ENCODE assay signal across 7 mouse cellular contexts in genomic region chr11:55204159-55204596, GRCm38 (mm10). TPM values are rescaled to one million over a fixed set of nuclear protein-coding genes. Genes with fewer than 3 reads are reported as not detected.
A peak's percentile ranks its signal among the peaks of the same experiment; 100 is the strongest.
DNase-seq lines count a peak whose midpoint lies in the region; ATAC-seq and TF ChIP-seq lines count a peak whose summit lies in the region.

Gene Slc36a1 (plus strand): TSS chr11:55204350.

- no peaks in the 10 kb centered on the region for H3K27me3 ChIP-seq in intestine, postnatal 0 days (replicated peaks; ENCODE audit: control insufficient read depth, insufficient read depth, low read length)
- no peaks in the 10 kb centered on the region; the same call in 1 of the 2 replicates for H3K27me3 ChIP-seq in midbrain, embryonic 12.5 days
- H3K27me3 ChIP-seq in small intestine, adult 2 months (ENCODE audit: control insufficient read depth, insufficient read depth, low read length), result no peaks in the 10 kb centered on the region

- H3K4me3 ChIP-seq in intestine, postnatal 0 days (ENCODE audit: low read depth, low read length), result peak within 1 kb of the TSS; percentile 72
- peak within 1 kb of the TSS; percentile 68 for H3K4me3 ChIP-seq in midbrain, embryonic 12.5 days
- peak within 1 kb of the TSS; percentile 81 for H3K4me3 ChIP-seq in small intestine, adult 2 months (ENCODE audit: low read depth, low read length)

- peak; percentile 84 for ATAC-seq in intestine, postnatal 0 days
- ATAC-seq in midbrain, embryonic 12.5 days (ENCODE audit: low FRiP score, low read depth), result peak; percentile 97

- no peak; the same call in 1 of the 2 replicates for TF ChIP-seq POLR2A in small intestine, adult 2 months (IDR thresholded peaks at IDR 0.05; ENCODE audit: low read depth, low read length)

- no peak within 1 kb of the TSS for H3K27ac ChIP-seq in intestine, postnatal 0 days (ENCODE audit: low read depth, low read length)
- no peak within 1 kb of the TSS for H3K27ac ChIP-seq in midbrain, embryonic 12.5 days (replicated peaks)
- H3K27ac ChIP-seq in small intestine, adult 2 months (ENCODE audit: insufficient read depth, low read depth, low read length), result peak within 1 kb of the TSS; percentile 17; the same call in 1 of the 2 replicates

- peak within 1 kb of the TSS; percentile 62 for H3K9ac ChIP-seq in intestine, postnatal 0 days (ENCODE audit: low read depth, low read length)
- peak within 1 kb of the TSS; percentile 78 for H3K9ac ChIP-seq in midbrain, embryonic 12.5 days (replicated peaks)

- H3K36me3 ChIP-seq in intestine, postnatal 0 days (ENCODE audit: control insufficient read depth, insufficient read depth), result no peaks in the 10 kb centered on the region
- no peaks in the 10 kb centered on the region for H3K36me3 ChIP-seq in midbrain, embryonic 12.5 days
- H3K36me3 ChIP-seq in small intestine, adult 2 months (ENCODE audit: control insufficient read depth, insufficient read depth, low read length), result no peaks in the 10 kb centered on the region

- 0 out of 2 replicates have a peak, but pooled peaks cover 3% of the 10 kb centered on the region for H3K4me1 ChIP-seq in intestine, postnatal 0 days (replicated peaks; ENCODE audit: control insufficient read depth, insufficient read depth, low read length)
- H3K4me1 ChIP-seq in midbrain, embryonic 12.5 days, result peaks cover 6% of the 10 kb centered on the region
- H3K4me1 ChIP-seq in small intestine, adult 2 months (ENCODE audit: control insufficient read depth, insufficient read depth, insufficient read length, low read length), result peaks cover 5% of the 10 kb centered on the region; the same call in 1 of the 2 replicates

- 0% methylated on average over 20 of the region's 31 CpGs for WGBS in intestine, postnatal 0 days
- under 1% methylated on average over 31 of the region's 31 CpGs for WGBS in midbrain, embryonic 12.5 days
- WGBS in small intestine, adult 2 months, result under 1% methylated on average over 31 of the region's 31 CpGs

- H3K4me2 ChIP-seq in intestine, postnatal 0 days (replicated peaks; ENCODE audit: low read depth), result peak within 1 kb of the TSS; percentile 91
- H3K4me2 ChIP-seq in midbrain, embryonic 12.5 days (replicated peaks), result peak within 1 kb of the TSS; percentile 90

- peak; percentile 100 for TF ChIP-seq CTCF in intestine, postnatal 0 days (IDR thresholded peaks at IDR 0.05; ENCODE audit: low read depth)
- peak; percentile 97 for TF ChIP-seq CTCF in small intestine, adult 2 months (IDR thresholded peaks at IDR 0.05; ENCODE audit: extremely low read depth, insufficient read length, insufficient replicate concordance, low read depth, low read length)

- no peaks in the 10 kb centered on the region for H3K9me3 ChIP-seq in intestine, postnatal 0 days (ENCODE audit: control insufficient read depth)
- no peaks in the 10 kb centered on the region for H3K9me3 ChIP-seq in midbrain, embryonic 12.5 days

- intact Hi-C loops in left cerebral cortex, postnatal 4 days (cut with DNase I), result loop anchor here (2.0 to 10.0 kb wide), 2 partner anchors 183 to 241 kb away; no protein-coding TSS in a partner anchor

- peak; percentile 94 for DNase-seq in adrenal gland, adult 2 months
- peak; percentile 94 for DNase-seq in embryo, embryonic 11.5 days (ENCODE audit: low read depth, low spot score)
- DNase-seq in gastrocnemius, postnatal 4 days (ENCODE audit: low spot score in 2 of 2), result peak; percentile 99
- peak; percentile 99 for DNase-seq in left cerebral cortex, postnatal 4 days

RNA-seq across cellular contexts. Expression of gene Slc36a1, which starts in this region (rescaled TPM):
- total RNA-seq in adrenal gland, adult 2 months (2021), result 10 to 100 TPM; 15.9 to 18.7 TPM
- 16.4 and 21.5 TPM in 2 replicates for polyA plus RNA-seq in adrenal gland, adult 2 months (2012; rRNA removed)
- total RNA-seq in gastrocnemius, postnatal 4 days (2021), result 10 to 100 TPM in 1 of 2 experiments, 1 to 10 TPM in 1; 9.6 to 11.1 TPM
- polyA plus RNA-seq in intestine, postnatal 0 days (2015; fragmentation: Nextera tagmentation; extraction: Ambion mirVana), result 4.3 and 5.4 TPM in 2 replicates
- total RNA-seq in left cerebral cortex, postnatal 4 days (2021), result 10 to 100 TPM; 33.5 to 41.3 TPM
- 1.5 and 1.9 TPM in 2 replicates for polyA plus RNA-seq in midbrain, embryonic 12.5 days (2016; fragmentation: Nextera tagmentation; extraction: Ambion mirVana)
- polyA plus RNA-seq in small intestine, adult 2 months (2012; rRNA removed), result 48.9 and 96.4 TPM in 2 replicates
